Mouse (Mus musculus) adrenal gland, postnatal 25 days (tissue): ENCODE data around the gene Fam8a1. TPM values are rescaled to one million over a fixed set of nuclear protein-coding genes. Genes with fewer than 3 reads are reported as not detected.

ENCODE experiments used
- DNase-seq: peaks from one replicate; pipeline ENCODE4 v3.0.0; 2021; ENCODE audit warnings: mixed read lengths
- total RNA-seq: library from RNA; stranded (reverse); gene quantifications from 2 replicates; pipeline ENCODE4 v1.2.3, GENCODE M21; 2021

The Fam8a1 gene
- total RNA-seq, 1 experiment from 2014 or later = 53.6 TPM

DNA sequence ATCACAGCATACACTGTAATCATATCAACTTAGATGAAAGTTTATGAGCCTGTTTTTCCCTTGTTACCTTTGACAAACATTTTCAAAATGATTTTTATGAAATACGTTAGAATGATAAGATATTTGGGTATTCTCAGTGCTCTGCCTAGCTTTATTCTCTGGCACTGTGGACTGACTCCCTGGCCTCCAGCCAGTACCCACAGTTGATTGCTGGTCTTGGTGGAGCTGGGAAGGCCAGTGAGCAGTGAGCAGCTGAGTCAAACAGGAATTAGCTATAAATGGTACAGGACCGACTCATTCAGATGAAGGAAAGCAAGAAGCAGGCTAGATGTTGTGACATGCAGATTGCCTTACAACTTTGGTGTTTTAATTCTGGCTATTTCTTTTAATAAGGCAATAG lies 5.3 kb downstream of the Fam8a1 start:
- DNase-seq = peak; percentile 67

DNA sequence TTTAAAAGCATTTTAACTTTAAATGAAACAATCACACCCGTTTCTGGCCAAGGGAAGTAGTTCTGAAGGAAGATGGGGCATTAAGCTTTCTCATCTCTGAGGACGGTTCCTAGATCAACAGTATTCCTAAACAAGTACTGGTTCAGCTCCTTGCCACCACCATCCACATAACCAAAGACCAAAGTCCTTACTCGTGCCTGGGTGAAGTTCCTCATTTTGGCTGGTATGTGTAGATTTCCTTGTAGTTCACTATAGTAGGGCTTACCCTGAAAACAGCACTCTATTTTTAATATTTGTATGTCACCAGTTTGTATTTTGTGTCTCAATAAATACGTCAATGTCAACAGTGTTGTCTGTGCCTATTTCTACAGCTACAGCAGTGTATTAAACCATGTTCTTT lies 8.4 kb downstream of the Fam8a1 start:
- no peak for DNase-seq

- no peak for DNase-seq
Observed at GRCm38 (mm10) chr13:46682921-46683320, 13.6 kb downstream of the Fam8a1 start.

- no peak for DNase-seq
Observed at GRCm38 (mm10) chr13:46683370-46683769, 14.0 kb downstream of the Fam8a1 start.

DNA sequence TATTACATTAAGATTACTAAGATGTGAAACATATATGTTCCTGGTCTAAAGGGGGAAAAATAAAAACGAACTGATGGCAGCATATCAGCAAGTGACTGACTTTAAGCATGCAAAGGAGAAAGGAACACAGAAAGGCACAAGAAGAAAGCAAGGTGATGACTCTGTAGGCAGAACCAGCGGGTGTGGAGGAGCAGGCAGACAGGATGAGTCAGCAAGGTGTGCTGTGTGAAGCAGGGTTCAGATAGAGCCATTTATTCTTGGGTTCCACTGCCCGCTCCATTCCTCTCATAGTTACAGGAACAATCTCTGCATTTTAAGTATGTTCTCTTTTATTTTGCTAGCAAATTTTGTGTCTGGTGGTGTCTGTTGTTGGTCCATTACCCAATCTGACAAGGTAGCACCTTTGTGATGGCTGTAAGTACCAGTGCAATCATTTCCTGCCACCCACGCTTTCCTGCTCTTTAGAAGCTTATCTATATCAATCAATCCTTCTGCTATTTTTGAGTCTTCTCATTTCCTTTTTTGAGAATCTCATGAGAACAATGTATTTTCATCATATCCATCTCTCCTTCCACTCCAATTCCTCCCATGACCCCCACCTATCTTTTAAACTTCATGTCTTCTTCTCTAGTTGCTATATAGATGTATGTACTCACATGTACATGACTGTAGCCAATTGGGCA lies 21.4 kb downstream of the Fam8a1 start:
- no peak for DNase-seq

- no peak for DNase-seq
Observed at GRCm38 (mm10) chr13:46695296-46695908, 26.1 kb downstream of the Fam8a1 start.

- no peak for DNase-seq
Observed at GRCm38 (mm10) chr13:46695932-46696331, 26.6 kb downstream of the Fam8a1 start.

- DNase-seq = no peak
Observed at GRCm38 (mm10) chr13:46696788-46697187, 27.5 kb downstream of the Fam8a1 start.

GRCm38 (mm10) chr13:46699372-46699771 lies 30.1 kb downstream of the Fam8a1 start:
- DNase-seq = no peak

- DNase-seq = no peak
Observed at GRCm38 (mm10) chr13:46701486-46701885, 32.2 kb downstream of the Fam8a1 start.

DNA sequence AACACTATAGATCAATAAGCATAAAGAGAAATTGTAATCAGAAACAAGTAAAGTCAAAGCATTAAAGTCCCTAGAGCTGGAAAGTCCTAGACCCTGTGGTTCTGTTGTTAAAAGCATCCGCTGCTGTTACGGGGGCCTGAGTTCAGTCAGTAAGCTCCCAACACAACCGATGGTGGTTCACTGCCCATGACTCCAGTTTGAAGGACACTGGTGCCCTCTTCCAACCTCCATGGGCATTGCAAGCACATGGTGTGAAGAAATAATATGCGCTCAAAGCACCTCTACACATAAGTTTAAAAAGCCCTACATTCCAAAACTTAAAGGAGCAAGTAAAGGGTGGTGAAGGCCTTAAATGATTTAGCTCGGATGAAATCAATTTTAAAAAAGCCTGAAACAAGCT lies 33.8 kb downstream of the Fam8a1 start:
- DNase-seq = no peak

DNA sequence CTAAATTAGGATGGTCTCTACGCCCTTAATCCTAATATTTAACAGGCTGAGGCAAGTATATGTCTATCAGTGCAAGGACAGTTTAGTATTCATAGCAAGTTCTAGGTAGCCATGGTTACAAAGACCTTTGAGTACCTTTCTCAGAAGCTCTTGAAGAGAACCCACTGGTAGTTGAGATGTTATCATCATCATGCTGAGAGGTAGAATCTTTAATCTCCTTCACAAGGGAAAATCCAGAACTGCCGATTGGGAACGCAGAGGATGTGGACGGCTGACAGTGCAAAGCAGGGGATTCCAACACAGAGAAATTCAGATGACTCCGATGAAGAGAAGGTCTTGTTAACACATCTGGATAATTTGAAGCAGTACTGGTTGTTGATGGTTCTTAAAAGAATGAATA lies 44.2 kb downstream of the Fam8a1 start:
- DNase-seq = no peak

DNA sequence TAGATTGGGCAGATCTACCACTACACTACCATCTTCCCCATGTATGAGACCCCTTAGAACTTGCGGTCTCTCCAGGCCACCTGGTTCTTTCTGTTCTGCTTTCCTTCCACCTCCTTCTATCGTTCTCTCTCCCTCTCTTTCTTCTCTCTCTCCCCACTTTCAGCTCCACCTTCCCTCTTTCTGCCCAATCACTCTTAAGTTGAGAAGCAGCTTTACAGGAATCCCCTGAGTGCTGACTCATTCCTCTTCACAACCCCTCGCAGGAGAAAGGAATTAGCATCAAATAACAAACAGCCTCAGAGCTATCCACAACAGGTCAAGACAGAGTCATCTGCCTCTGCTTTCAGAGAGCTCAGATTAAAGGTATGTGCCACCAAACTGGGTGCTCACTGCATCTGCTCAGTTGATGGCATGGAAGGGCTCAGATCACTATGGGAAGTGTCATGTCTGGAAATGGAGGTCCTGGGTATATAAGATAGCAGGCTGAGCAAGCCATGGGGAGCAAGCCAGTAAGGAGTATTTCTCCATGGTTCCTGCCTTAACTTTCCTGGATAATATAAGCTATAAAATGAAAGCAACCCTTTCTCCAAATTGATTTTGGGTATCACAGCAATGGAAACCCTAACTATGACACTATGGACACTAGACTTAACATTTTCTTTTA lies 46.8 kb downstream of the Fam8a1 start:
- no peak for DNase-seq

DNA sequence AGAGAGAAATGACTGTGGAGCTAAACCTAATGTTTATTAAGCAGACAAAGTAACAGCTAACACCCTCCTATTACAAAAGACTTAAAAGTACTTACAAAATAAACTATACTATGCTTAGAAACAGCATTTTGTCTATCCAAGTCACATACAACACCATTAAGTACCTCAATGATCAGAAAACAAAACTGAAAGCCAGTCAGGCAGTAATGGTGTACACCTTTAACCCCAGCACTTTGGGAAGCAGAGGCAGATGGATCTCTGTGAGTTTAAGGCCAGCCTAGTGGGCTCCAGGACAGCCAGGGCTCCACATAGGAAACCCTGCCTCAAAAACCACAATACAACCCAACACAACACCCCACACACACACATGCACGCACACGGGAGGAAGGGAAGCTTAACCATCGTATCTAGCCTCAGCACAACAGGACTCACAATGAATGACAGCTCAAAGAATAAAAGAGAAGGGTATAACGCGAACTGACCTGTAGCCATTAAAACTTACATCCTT lies 49.6 kb downstream of the Fam8a1 start:
- DNase-seq = no peak

GRCm38 (mm10) chr13:46721009-46721408 lies 51.7 kb downstream of the Fam8a1 start:
- no peak for DNase-seq

GRCm38 (mm10) chr13:46724371-46724770 lies 55.0 kb downstream of the Fam8a1 start:
- no peak for DNase-seq

DNA sequence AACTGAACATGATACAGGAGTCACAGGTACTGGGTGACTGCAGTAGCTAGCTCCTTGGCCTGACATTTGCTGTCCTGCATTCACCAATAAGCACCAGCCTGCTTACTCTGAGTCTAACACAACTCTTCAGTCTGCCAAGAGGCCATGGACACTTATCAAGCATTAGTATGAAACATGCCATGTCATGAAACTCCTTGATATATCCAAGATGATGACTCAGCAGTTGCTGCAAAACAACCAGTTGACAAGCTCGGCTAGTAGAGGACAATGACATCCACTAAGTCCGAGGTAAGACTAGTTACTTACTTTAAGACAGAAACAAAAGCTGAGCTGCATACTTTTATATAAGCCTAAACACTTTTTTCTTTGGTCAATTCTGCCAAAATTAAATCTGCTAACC lies 55.9 kb downstream of the Fam8a1 start:
- no peak for DNase-seq

DNA sequence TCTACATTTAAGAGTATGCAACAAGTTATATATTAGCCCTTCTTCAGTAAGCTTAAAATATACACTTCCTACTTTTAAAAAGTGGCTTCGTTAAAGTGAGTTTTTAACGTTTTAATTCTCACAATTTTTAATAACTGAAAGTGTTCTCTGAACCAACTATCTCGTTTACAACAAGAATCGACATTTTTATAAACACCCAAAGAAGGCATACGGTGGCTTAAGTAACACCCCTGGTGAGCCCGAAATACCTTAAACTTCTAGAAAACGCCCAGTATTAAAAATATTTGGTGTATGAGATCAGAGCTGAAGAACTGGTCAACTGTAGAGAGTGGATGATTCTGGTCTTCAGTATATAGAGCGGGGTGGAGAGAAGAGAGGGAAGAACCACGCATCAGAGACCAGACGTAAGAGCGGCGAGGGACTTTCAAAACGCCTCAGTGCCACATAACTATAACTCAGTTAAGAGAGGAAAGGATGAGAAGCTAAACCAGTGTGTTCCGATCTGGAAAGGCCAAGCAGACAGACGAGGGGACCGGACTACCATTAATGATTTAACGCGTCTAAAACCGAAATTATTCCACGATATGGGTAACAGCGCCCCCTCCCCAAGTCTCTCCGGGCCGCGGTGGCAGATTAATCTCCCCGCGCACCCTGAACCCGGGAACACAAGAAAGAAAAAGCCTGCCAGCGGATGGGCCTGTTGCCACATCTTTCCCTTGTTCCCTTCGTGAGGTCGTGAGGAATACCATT lies 57.1 kb downstream of the Fam8a1 start:
- no peak for DNase-seq

- DNase-seq = peak; percentile 67
Observed at GRCm38 (mm10) chr13:46727038-46727836, 57.9 kb downstream of the Fam8a1 start.
